Mouse (Mus musculus): ENCODE data around the gene Inhbe.

The Inhbe gene

GRCm38 (mm10) chr10:127353909-127354895 is at the start of gene Inhbe:
Gene Inhbe (minus strand): TSS chr10:127354411.
- DNase-seq (ENCODE audit: low spot score in 2 of 2), result no peak

DNA sequence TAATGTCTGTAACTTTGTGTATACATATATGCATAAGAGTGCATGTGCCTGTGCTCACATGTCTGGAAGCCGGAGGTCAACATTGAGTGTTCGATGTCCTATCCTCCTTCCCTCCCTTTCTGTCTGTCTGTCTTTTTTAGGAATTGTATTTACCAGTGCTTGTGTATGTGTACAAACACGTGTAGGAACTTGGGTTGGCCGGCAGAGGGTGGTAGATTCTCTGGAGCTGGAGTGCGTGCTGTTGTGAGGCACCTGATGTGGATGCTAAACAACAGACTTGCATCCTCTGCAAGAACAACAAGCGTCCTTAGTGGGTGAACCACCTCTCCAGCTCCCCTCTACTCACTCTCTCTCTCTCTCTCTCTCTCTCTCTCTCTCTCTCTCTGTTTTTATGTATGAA is 37.6 kb upstream of the Inhbe start:
- DNase-seq (ENCODE audit: low spot score in 2 of 2), result no peak

DNA sequence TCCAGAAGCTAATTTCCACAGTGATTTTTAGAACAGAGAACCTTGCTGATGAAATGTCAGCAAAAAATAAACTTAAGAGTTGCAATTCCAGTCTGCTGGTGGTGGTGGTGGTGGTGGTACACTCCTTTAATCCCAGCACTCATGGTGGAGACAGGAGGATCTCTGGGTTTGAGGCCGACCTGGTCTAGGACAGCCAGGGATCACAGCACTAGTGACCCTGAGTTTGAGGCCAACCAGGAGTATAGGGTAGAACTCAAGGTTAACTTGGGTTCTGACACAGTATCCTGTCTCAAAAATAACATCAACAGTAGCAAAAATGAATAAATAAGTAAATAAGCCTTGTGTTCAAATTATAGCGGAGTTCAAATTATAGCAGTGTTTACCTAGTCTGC is 27.5 kb upstream of the Inhbe start:
- no peak for DNase-seq (ENCODE audit: low spot score in 2 of 2)

- peak; percentile 45 to 49 for DNase-seq (ENCODE audit: low spot score in 2 of 2)
Measured at GRCm38 (mm10) chr10:127380767-127381742, 26.8 kb upstream of the Inhbe start.

- peak; percentile 76 to 91 for DNase-seq (ENCODE audit: low spot score in 2 of 2)
Measured at GRCm38 (mm10) chr10:127380251-127380691, 26.1 kb upstream of the Inhbe start, which contains the start of gene R3hdm2. Gene R3hdm2 (plus strand): TSS chr10:127380327.

- no peak for DNase-seq (ENCODE audit: low spot score in 2 of 2)
Measured at GRCm38 (mm10) chr10:127379654-127380053, 25.4 kb upstream of the Inhbe start.

DNA sequence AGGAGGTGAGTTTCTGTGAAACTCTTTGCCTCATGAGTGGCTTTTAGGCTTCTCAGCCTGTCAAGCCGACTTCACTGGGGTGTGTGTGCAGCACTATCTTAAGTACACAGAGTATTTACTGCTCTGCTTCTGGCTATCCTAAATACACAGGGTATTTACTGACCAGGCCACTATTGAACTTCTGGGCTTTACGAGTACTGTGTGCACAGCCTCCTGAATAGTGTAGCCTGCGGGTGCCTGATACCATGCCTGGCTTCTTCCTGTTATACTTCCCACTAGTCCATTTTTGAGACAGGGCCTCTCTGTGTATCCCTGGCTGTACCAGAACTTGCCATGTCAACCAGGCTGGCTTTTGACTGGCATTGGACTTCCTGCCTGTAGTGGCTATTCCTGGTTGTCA is 23.5 kb upstream of the Inhbe start:
- no peak for DNase-seq (ENCODE audit: low spot score in 2 of 2)

DNA sequence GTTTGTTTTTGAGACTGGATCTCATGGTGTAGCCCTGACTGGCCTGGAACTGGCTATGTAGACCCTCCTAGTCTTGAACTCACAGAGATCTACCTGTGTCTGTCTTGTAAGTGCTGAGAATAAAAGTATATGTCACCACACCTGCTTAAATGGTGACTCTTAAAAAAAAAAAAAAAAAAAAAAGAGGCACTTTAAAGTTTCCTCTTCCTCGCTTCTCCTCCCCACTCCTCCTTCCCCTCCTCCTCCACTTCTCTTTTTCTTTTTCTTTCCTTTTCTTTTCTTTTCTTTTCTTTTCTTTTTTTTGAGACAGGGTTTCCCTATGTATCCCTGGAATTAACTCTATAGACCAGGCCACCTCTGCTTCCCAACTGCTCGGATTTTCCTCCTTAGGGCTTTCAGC is 16.8 kb upstream of the Inhbe start:
- no peak for DNase-seq (ENCODE audit: low spot score in 2 of 2)

DNA sequence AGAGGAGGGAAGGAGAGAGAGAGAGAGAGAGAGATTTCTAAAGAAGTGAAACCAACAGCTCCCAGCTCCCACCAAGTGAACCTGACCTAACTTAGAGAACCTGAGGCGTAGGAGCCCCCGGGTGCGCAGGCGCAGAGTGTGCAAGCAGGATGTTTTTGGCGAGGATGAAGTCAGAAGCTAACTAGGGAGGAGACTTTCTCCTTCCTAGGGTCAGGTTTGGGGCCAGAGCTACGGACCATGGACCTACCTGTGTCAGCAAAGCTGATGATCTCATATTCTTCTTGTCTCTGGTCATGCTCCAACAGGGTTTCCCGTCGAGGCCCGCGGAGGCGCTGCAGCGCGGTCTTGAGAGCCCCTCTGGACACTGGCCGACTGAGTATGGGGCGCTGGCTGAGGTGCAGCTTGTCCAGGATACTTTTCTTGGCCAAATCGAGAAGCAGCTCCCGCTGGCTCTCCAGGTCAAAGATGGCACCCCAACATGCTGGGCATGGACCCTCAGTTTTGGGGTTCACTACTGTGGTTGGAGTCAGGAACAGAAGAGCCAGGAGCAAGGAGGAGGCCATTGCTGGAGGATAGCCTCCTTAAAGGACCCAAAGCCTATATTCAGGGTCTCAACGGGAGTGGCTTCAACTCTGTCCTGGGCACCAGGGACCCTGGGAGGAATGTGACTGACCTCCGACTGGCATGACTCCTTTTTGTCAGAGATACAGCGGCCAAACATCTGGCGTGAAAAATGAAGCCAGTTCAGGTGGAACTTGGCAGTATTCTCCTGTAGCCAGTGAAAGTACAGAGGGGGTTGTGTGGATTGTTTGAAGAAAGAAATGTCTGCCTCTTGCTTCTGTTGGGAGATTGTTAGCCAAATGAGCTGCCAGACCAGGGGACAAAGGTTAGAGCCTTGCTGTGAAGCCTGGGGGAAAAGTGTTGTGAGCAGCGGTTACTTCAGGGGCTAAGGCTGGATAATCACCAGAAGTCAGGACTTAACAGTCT is 15.9 kb upstream of the Inhbe start, which contains the start of gene Inhbc:
Gene Inhbc (minus strand): TSS at position 598 of the 987 bp plus-strand sequence.
- DNase-seq (ENCODE audit: low spot score in 2 of 2), result no peak

DNA sequence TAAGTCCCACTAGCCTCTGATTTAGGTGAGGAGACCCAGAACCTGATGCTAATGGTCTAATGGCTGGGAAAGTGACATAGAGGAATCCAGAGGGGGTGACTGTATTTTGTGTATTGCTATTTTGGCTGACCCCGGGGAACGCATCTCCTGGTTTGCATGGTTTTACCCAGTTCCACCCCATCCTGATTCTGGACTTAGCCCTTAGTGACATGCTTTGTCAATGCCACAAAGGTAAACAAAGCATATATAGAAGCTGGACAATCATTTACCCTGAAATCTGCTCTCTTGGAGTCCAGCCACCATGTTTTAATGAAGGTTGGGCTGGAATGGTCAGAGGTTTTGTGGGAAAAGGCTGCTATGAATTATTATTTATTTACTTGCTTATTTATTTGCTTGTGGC is 14.1 kb upstream of the Inhbe start:
- DNase-seq (ENCODE audit: low spot score in 2 of 2), result no peak

- DNase-seq (ENCODE audit: low spot score in 2 of 2), result no peak
Measured at GRCm38 (mm10) chr10:127367116-127367515, 12.9 kb upstream of the Inhbe start.

DNA sequence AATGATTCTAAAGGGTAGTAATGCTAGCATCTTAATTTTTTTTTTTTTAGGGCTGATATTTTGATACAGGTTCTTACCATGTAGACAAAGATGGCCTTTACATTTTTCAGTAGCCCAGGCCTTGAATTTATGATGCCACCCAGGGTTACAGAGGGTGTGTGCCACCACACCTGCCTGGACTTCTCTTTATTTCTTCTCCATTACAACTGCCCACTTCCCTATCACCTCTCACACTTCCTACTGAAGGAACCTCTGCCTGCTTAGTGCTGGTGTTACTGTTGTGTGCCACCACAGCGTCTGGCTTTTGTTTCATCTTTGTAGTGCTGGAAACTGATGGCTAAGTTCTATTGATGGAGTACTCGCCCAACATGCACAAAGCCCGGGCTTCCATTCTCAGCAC is 6.5 kb upstream of the Inhbe start:
- DNase-seq (ENCODE audit: low spot score in 2 of 2), result no peak

- no peak for DNase-seq (ENCODE audit: low spot score in 2 of 2)
Measured at GRCm38 (mm10) chr10:127355336-127355735, 1.1 kb upstream of the Inhbe start.

DNA sequence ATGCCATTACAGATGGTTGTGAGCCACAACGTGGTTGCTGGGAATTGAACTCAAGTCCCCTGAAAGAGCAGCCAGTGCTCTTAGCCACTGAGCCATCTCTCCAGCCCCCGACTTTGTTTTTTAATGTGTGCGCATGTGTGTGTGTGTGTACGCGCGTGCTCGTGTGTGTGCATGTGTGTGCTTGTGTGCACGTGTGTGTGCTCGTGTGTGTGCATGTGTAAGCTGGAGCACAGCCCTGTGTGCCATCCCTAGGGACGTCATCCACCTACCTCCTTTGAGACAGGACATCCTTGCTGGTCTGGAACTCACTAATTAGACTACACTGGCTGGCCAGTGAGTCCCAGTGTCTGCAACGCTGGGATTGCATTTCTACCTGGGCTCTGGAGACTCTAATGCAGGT is 1.4 kb downstream of the Inhbe start:
- no peak for DNase-seq (ENCODE audit: low spot score in 2 of 2)

DNA sequence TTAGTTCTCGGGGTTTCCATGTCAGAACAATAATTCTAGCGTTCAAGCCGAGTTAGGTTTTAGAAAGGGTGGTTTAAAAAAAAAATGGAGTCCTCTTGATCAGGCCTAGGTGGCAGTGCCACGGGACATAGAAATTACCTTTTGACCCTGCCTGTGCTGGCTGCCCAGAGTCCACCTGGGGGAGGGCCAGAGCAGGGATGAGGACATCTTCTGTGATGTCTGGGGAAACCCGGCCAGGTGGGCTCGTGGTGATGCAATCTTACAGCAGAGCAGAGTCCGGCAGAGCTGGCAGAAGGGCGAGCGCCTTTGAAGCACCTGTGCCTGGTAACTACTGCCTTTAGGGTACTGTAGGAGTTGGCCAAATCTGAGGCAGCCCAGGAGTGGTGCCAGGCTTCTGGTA is 2.0 kb downstream of the Inhbe start:
- DNase-seq (ENCODE audit: low spot score in 2 of 2), result no peak

DNA sequence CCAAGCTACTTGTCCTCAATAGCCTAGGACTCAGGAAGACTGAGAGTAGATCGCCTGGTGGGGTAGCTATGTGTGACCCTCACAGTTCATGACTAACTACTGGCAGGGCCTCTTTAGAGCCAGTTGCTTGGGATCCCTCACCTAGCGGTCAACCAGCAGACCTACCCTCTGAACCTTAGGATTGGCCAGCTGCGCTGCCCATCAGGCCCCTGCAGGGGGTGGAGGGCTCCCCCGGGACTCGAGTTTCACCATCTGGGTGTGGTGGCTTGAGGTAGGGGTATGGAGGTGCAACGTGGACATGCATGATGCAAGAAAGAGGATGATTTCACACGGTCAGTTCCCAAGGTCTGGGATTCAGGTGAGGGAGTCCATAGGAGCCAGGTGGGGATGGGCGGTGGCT is 2.5 kb downstream of the Inhbe start:
- DNase-seq (ENCODE audit: low spot score in 2 of 2), result no peak

DNA sequence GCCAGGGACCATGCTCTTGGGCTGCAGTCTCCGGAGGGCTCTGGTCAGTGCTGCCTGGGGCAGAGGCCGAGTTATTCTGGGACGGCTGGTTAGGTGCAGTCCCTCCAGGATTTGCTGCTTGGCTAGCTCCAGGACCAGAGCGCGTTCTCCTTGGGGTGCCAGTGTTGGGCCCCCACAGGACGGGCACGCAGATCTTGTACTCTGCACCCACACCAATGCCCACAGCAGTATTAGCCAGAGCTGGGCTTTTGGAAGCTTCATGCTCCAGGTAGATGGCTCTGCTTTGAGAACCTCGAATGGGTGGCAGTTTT is 3.0 kb downstream of the Inhbe start:
- DNase-seq (ENCODE audit: low spot score in 2 of 2), result no peak

GRCm38 (mm10) chr10:127350594-127351284 is 3.5 kb downstream of the Inhbe start:
- DNase-seq (ENCODE audit: low spot score in 2 of 2), result peak; percentile 51 to 52

DNA sequence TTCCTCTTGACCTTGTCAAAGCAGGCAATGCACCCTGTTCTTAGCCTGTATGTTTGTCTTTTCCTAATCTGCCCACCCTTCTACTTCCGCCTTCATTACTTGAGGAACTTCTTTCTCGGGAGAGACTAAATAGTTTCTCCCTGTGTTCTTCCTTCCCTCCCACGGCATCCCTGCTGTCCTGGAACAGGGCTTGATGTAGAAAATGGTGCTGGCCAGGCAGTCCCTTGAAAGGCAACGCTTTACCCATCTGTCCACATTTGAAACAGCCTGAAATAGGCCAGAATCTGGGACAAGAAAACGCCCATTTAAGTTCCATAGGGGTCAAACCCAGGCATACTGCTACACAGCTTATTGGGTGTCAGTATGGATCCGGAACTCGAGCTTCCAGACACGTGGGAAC is 4.4 kb downstream of the Inhbe start:
- no peak for DNase-seq (ENCODE audit: low spot score in 2 of 2)

- DNase-seq (ENCODE audit: low spot score in 2 of 2), result no peak
Measured at GRCm38 (mm10) chr10:127348957-127349356, 5.3 kb downstream of the Inhbe start.

Measured in urinary bladder, postnatal 36 days (tissue).